Comparison of ENCODE assay signal across 9 mouse cellular contexts in the genomic region with DNA sequence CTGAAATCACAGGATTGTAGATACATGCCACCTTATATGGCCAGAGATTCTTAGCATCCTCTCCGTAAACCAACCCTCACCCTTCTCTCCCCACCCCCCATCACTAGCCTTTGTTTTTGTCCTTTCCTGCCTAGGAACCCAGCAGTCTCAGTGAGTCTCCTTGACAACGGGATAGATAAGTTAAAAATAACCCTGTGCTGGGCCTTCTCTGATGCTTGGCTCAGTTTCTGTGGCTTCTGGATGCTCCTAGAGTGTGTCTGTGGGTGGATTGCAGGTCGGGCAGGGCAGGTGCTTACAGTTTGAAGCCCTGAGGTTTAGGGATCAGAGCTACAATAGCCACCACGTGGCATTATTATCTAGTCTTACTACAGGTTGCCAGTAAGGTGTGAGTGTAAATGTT. TPM values are rescaled to one million over a fixed set of nuclear protein-coding genes. Genes with fewer than 3 reads are reported as not detected.
A peak's percentile ranks its signal among the peaks of the same experiment; 100 is the strongest.
DNase-seq lines count a peak whose midpoint lies in the region; ATAC-seq and TF ChIP-seq lines count a peak whose summit lies in the region.
"Had no signal": no experiment of that assay in that cellular context is flagged by ENCODE, and none has a peak within 500 bp of the region (broad histone marks: within the 10 kb centered on the region; RNA-seq: fewer than 3 reads in every experiment).

No protein-coding gene starts in this region.

- peaks cover 15% of the 10 kb centered on the region for H3K4me1 ChIP-seq in cortical plate, adult 2 months (ENCODE audit: control insufficient read depth, insufficient read depth, low read length)
- peaks cover 5% of the 10 kb centered on the region; the same call in 1 of the 2 replicates for H3K4me1 ChIP-seq in lung, postnatal 0 days (ENCODE audit: insufficient read depth, low read depth, low read length)
- H3K4me1 ChIP-seq: embryonic facial prominence, embryonic 12.5 days had no signal

- H3K27ac ChIP-seq in cortical plate, adult 2 months (ENCODE audit: insufficient read depth, low read length) = peak overlapping the region; percentile 81
- no peak overlapping the region for H3K27ac ChIP-seq in lung, postnatal 0 days (ENCODE audit: low read length)
- H3K27ac ChIP-seq: embryonic facial prominence, embryonic 12.5 days had no signal

- H3K4me2 ChIP-seq in lung, postnatal 0 days (replicated peaks; ENCODE audit: low read depth, low read length) = no peak overlapping the region
- H3K4me2 ChIP-seq: embryonic facial prominence, embryonic 12.5 days had no signal

- peak; percentile 22 for DNase-seq in embryo, embryonic 11 days
- DNase-seq in embryo, embryonic 9.5 days (ENCODE audit: extremely low spot score) = no peak
- DNase-seq in heart, postnatal 4 days = peak; percentile 62
- DNase-seq in right cerebral cortex, postnatal 36 days (ENCODE audit: low spot score in 2 of 2) = peak; percentile 43 to 44
- DNase-seq in urinary bladder, postnatal 10 days (ENCODE audit: low spot score) = no peak
- no peak for DNase-seq in lung, postnatal 0 days (ENCODE audit: low spot score)

- H3K36me3 ChIP-seq in lung, postnatal 0 days (ENCODE audit: insufficient read depth, low read length) = 0 out of 2 replicates have a peak, but pooled peaks cover 16% of the 10 kb centered on the region

- H3K9me3 ChIP-seq in lung, postnatal 0 days (ENCODE audit: low read length) = no peaks in the 10 kb centered on the region
- H3K9me3 ChIP-seq: embryonic facial prominence, embryonic 12.5 days had no signal

- H3K4me3 ChIP-seq in cortical plate, adult 2 months (ENCODE audit: insufficient read depth, low read length) = no peak overlapping the region
- H3K4me3 ChIP-seq in lung, postnatal 0 days (ENCODE audit: low read depth, low read length) = no peak overlapping the region
- H3K4me3 ChIP-seq: embryonic facial prominence, embryonic 12.5 days had no signal

- peak; percentile 54 for ATAC-seq in CD4-positive, CD25-positive, alpha-beta regulatory T cell, adult 4 months
- ATAC-seq in lung, postnatal 0 days = no peak

- TF ChIP-seq POLR2A in cortical plate, adult 2 months (IDR thresholded peaks at IDR 0.05; ENCODE audit: extremely low read depth, insufficient read depth, low read length) = no peak

- 36% methylated on average over 4 of the region's 4 CpGs for WGBS in lung, postnatal 0 days

- H3K9ac ChIP-seq in lung, postnatal 0 days (replicated peaks; ENCODE audit: low read depth) = no peak overlapping the region
- H3K9ac ChIP-seq: embryonic facial prominence, embryonic 12.5 days had no signal

- TF ChIP-seq EP300 in lung, postnatal 0 days (IDR thresholded peaks at IDR 0.05) = no peak

- no peaks in the 10 kb centered on the region for H3K27me3 ChIP-seq in lung, postnatal 0 days (replicated peaks; ENCODE audit: insufficient read depth, low read length)
- H3K27me3 ChIP-seq: embryonic facial prominence, embryonic 12.5 days had no signal

- no peak for TF ChIP-seq CTCF in cortical plate, adult 2 months (IDR thresholded peaks at IDR 0.05; ENCODE audit: extremely low read depth, insufficient read depth, low read length)
- no peak for TF ChIP-seq CTCF in lung, postnatal 0 days (IDR thresholded peaks at IDR 0.05)

RNA-seq across cellular contexts. Expression of a gene that starts 29.1 kb away (rescaled TPM):
- polyA plus RNA-seq in CD4-positive, CD25-positive, alpha-beta regulatory T cell, adult 4 months (2017; shearing (Covaris generic)) = 10 to 100 TPM; 19.5 to 25.8 TPM
- polyA plus RNA-seq in cortical plate, adult 2 months (2012; rRNA removed) = 144 and 149 TPM in 2 replicates
- total RNA-seq in heart, postnatal 4 days (2021) = 10 to 100 TPM; 63.9 to 73.8 TPM
- 32.3 and 37.0 TPM in 2 replicates for polyA plus RNA-seq in lung, postnatal 0 days (2015; fragmentation: Nextera tagmentation; extraction: Ambion mirVana)

RNA-seq across cellular contexts. Expression of a gene that starts 39.0 kb away (rescaled TPM):
- 100 to 1,000 TPM; 137 to 146 TPM for polyA plus RNA-seq in CD4-positive, CD25-positive, alpha-beta regulatory T cell, adult 4 months (2017; shearing (Covaris generic))
- polyA plus RNA-seq in cortical plate, adult 2 months (2012; rRNA removed) = 64.2 and 66.3 TPM in 2 replicates
- 100 to 1,000 TPM; 182 to 184 TPM for total RNA-seq in heart, postnatal 4 days (2021)
- polyA plus RNA-seq in lung, postnatal 0 days (2015; fragmentation: Nextera tagmentation; extraction: Ambion mirVana) = 74.7 and 76.4 TPM in 2 replicates

RNA-seq across cellular contexts. Expression of a gene that starts 44.5 kb away (rescaled TPM):
- 10 to 100 TPM; 30.1 to 39.8 TPM for polyA plus RNA-seq in CD4-positive, CD25-positive, alpha-beta regulatory T cell, adult 4 months (2017; shearing (Covaris generic))
- polyA plus RNA-seq in cortical plate, adult 2 months (2012; rRNA removed) = 56.5 and 58.8 TPM in 2 replicates
- 10 to 100 TPM; 22.6 to 24.4 TPM for total RNA-seq in heart, postnatal 4 days (2021)
- 39.6 and 41.7 TPM in 2 replicates for polyA plus RNA-seq in lung, postnatal 0 days (2015; fragmentation: Nextera tagmentation; extraction: Ambion mirVana)

Comparison
In these comparisons a context has a peak if more than half of its experiments do, and no peak if none do; other contexts are left out.
1. DNase-seq: peak in embryo, embryonic 11 days (single experiment), heart, postnatal 4 days (single experiment) and right cerebral cortex, postnatal 36 days (2 of 2); none in embryo, embryonic 9.5 days (single experiment), urinary bladder, postnatal 10 days (single experiment) and lung, postnatal 0 days (single experiment).